Mouse (Mus musculus): Measurements from ENCODE around the gene Olfr323.

Olfr323 gene

GRCm38 (mm10) chr11:58602800-58603560, 27.3 kb downstream of the Olfr323 start:
- DNase-seq (ENCODE audit: low read depth) = no peak

- DNase-seq (ENCODE audit: low read depth) = no peak
Measured at GRCm38 (mm10) chr11:58602062-58602461, 28.2 kb downstream of the Olfr323 start.

GRCm38 (mm10) chr11:58597837-58598236, 32.5 kb downstream of the Olfr323 start:
- DNase-seq (ENCODE audit: low read depth) = no peak

GRCm38 (mm10) chr11:58594814-58595213, 35.5 kb downstream of the Olfr323 start, which contains the start of gene Olfr324:
Gene Olfr324 (plus strand): TSS chr11:58595114.
- no peak for DNase-seq (ENCODE audit: low read depth)

- DNase-seq (ENCODE audit: low read depth) = no peak
Measured at GRCm38 (mm10) chr11:58588620-58589250, 41.6 kb downstream of the Olfr323 start.

GRCm38 (mm10) chr11:58587898-58588348, 42.4 kb downstream of the Olfr323 start:
- DNase-seq (ENCODE audit: low read depth) = peak; percentile 29

- no peak for DNase-seq (ENCODE audit: low read depth)
Measured at GRCm38 (mm10) chr11:58578636-58579035, 51.7 kb downstream of the Olfr323 start.

GRCm38 (mm10) chr11:58577430-58577829, 52.9 kb downstream of the Olfr323 start, which contains the start of gene Olfr325:
Gene Olfr325 (plus strand): TSS chr11:58577730.
- DNase-seq (ENCODE audit: low read depth) = no peak

All from induced T-regulatory cell, adult 2 months (primary cell).